Mouse (Mus musculus): ENCODE results near the gene Fam214a.

- no peak for TF ChIP-seq EP300 (IDR thresholded peaks at IDR 0.05; ENCODE audit: low read depth)
- no peak for TF ChIP-seq CTCF (IDR thresholded peaks at IDR 0.05; ENCODE audit: low read depth)
Measured at GRCm38 (mm10) chr9:74953959-74954279, 1.2 kb downstream of the Fam214a start.

All from heart, postnatal 0 days (tissue).